Mouse (Mus musculus) kidney, postnatal 0 days (tissue): ENCODE results near the gene Exoc6. TPM values are rescaled to one million over a fixed set of nuclear protein-coding genes. Genes with fewer than 3 reads are reported as not detected.

Experiments
- ATAC-seq: fragments of 200-750 bp; cut with Nextera tagmentation; replicated peaks from 2 replicates; pipeline ENCODE4 v1.8.0; 2017; ENCODE audit warnings: low read depth, moderate number of reproducible peaks, moderate TSS enrichment, moderate library complexity; ENCODE audit not compliant: low FRiP score
- DNase-seq: peaks from one replicate; pipeline ENCODE4 v3.0.0-alpha.2; 2016; ENCODE audit warnings: low spot score
- H3K27ac ChIP-seq: fragments of 300-500 bp; sonication (generic); 2 replicates; pipeline ENCODE4 v1.5.1; 2014; ENCODE audit warnings: mild to moderate bottlenecking
- H3K27me3 ChIP-seq: fragments of 300-500 bp; sonication (generic); 2 replicates; pipeline ENCODE4 v1.6.1; 2014; ENCODE audit warnings: low read length, mixed read lengths; ENCODE audit not compliant: insufficient read depth
- H3K36me3 ChIP-seq: fragments of 300-500 bp; sonication (generic); 2 replicates; pipeline ENCODE4 v1.6.1; 2014; ENCODE audit warnings: low read length, mixed read lengths; ENCODE audit not compliant: insufficient read depth
- H3K4me1 ChIP-seq: fragments of 300-500 bp; sonication (generic); replicated peaks from 2 replicates; pipeline ENCODE4 v1.6.1; 2014; ENCODE audit warnings: antibody characterized with exemption, low read length, mixed read lengths; ENCODE audit not compliant: insufficient read depth
- H3K4me2 ChIP-seq: fragments of 300-500 bp; sonication (generic); 2 replicates; pipeline ENCODE4 v1.6.1; 2014; ENCODE audit warnings: mild to moderate bottlenecking, low read length, moderate library complexity, mixed read lengths
- H3K4me3 ChIP-seq: fragments of 300-500 bp; sonication (generic); replicated peaks from 2 replicates; pipeline ENCODE4 v1.5.1; 2014; ENCODE audit warnings: low read depth, low read length
- H3K9ac ChIP-seq: fragments of 300-500 bp; sonication (generic); 2 replicates; pipeline ENCODE4 v1.6.1; 2014; ENCODE audit warnings: low read depth, low read length
- H3K9me3 ChIP-seq: fragments of 300-500 bp; sonication (generic); replicated peaks from 2 replicates; pipeline ENCODE4 v1.6.1; 2016; ENCODE audit warnings: low read length, inconsistent platforms, mixed read lengths
- CTCF ChIP-seq: IDR thresholded peaks from 2 replicates; pipeline ENCODE4 v1.5.1; 2016; ENCODE audit warnings: antibody characterized with exemption, low read depth, mild to moderate bottlenecking, moderate library complexity
- WGBS: fragments of 180-500 bp; shearing (Covaris S2); extraction: QIAGEN DNeasy Blood & Tissue Kit; methylation state at CpG from one replicate; pipeline ENCODE4 v1.1.7; 2014; 5-methylcytosine and 5-hydroxymethylcytosine counted together
- polyA plus RNA-seq: library from polyadenylated mRNA; unstranded; fragments of >200 nt; fragmentation: Nextera tagmentation; extraction: Ambion mirVana; gene quantifications from 2 replicates; pipeline ENCODE4 v1.2.1, GENCODE M21; 2015

The Exoc6 gene
- polyA plus RNA-seq, 1 experiment from 2014 or later: 28.1 TPM

DNA sequence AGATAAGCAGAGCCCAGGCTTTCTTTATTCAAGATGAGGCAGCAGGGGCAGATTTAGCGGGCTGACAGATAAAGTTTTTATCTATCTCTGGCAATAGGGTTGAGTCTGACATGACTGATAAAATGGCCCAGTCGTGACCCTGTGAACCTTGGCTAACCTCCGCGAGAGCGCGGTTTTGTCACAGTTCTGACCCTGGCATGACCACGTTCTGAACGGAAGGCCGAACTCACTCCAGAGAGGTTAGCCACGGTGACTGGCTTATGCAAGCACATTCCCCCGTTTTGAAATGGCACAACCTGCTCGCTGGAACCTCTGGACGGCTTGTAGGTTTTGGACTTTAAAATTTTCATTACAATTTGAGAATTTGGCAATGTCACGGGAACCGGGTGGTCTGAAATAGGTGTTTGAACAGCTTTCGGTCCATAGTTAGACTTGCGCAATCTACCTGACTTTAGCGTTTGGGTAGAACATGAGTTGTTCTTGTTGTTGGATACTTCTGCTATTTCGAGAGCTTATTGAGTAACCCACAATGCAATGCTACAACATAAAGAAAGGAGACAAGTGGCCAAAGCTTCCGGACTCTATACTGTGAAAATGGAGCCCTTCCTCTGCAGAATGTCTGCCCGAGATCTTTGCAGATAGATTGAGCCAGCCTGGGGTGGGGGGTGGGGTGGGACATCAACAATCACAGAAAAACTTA lies 152.3 kb downstream of the Exoc6 start:
- no peak for DNase-seq
- H3K9me3 ChIP-seq: no peaks in the 10 kb centered on the region
- no peak overlapping the region for H3K9ac ChIP-seq
- TF ChIP-seq CTCF: no peak
- no peak overlapping the region for H3K27ac ChIP-seq
- ATAC-seq: no peak
- 57% methylated on average over 21 of the region's 21 CpGs for WGBS
- H3K4me1 ChIP-seq: peaks cover 7% of the 10 kb centered on the region; the same call in 1 of the 2 replicates
- no peak overlapping the region for H3K4me2 ChIP-seq
- H3K27me3 ChIP-seq: peaks cover 50% of the 10 kb centered on the region
- H3K36me3 ChIP-seq: no peaks in the 10 kb centered on the region
- H3K4me3 ChIP-seq: no peak overlapping the region

DNA sequence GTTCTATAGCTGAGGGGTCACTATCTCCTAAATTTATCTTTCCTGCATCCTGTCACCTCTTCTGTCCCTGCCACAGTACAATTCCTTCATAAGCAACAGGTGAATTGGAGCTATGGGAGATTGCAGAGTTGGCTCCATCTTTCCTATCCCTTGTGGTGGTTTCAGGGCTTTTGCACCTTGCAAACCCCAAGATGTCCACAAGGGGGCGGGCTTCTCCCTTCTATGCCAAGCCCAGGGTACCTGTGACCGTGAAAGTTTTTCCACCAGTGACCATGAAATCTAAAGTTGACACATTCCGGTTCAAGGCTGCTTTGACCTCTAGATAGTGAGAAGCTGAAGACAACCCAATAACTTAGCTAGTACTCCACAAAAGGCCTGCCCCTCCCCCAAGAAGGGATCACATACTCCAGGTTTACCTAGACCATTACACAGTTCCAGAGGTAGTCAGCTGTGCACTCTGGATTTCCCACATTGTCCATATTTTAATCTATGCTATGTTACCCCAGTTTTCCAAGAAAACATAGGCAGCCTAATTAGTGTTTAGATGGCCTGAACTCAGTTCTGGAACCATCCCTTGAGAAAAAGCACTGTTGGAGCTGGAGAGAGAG lies 153.8 kb downstream of the Exoc6 start:
- H3K9me3 ChIP-seq: no peaks in the 10 kb centered on the region
- H3K27me3 ChIP-seq: peaks cover 35% of the 10 kb centered on the region
- TF ChIP-seq CTCF: peak; percentile 96
- H3K9ac ChIP-seq: no peak overlapping the region
- WGBS: 2% methylated on average over 3 of the region's 3 CpGs
- H3K4me3 ChIP-seq: no peak overlapping the region
- DNase-seq (peak; percentile 75), ATAC-seq (peak; percentile 52)
- H3K4me1 ChIP-seq: no peaks in the 10 kb centered on the region
- no peak overlapping the region for H3K27ac ChIP-seq
- H3K36me3 ChIP-seq: no peaks in the 10 kb centered on the region
- H3K4me2 ChIP-seq: no peak overlapping the region

DNA sequence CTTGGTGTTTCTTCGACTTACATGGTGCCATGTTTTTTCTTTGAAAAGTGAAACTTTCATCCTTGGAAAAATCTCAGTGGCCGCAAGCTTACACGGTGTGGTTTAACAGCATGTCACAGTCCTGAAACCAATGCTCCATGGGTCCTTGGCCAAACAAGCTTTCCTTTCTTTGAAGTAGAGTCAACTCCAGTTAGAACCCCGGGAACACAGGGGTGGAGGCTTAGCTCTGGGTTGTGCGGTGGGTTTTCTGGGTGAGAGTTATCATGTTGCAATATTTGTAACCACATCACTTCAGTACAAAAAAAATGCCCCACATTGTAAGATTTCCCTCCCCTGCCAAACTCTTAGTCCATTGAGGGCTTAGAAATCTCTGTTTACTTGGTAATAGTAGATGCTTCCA lies 155.5 kb downstream of the Exoc6 start:
- H3K27ac ChIP-seq: no peak overlapping the region
- 78% methylated on average over 5 of the region's 5 CpGs for WGBS

DNA sequence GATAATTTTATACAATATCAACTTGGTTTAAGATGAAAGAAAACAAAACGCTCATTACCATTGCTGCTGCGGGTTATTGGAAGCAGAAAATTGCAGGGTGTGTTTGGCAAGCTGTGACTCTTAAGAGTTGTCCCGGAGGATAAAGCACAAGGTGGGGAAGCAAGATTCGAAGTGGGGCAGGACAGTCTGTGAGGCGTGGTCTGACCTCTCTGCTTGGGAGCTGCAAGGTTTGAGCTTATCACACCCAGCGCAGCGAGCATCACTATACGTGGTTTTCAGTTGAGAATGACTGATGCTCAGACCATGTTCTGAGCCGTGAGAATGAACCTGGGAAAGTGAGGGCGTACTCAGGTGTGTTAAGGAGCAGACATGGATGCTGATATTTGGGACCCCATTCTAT lies 164.5 kb downstream of the Exoc6 start:
- H3K36me3 ChIP-seq: no peaks in the 10 kb centered on the region
- no peak for DNase-seq
- WGBS: 71% methylated on average over 10 of the region's 10 CpGs
- no peak overlapping the region for H3K27ac ChIP-seq
- H3K9me3 ChIP-seq: no peaks in the 10 kb centered on the region
- no peak overlapping the region for H3K9ac ChIP-seq
- H3K4me3 ChIP-seq: no peak overlapping the region
- no peaks in the 10 kb centered on the region for H3K4me1 ChIP-seq
- no peak for TF ChIP-seq CTCF
- no peak overlapping the region for H3K4me2 ChIP-seq
- no peaks in the 10 kb centered on the region for H3K27me3 ChIP-seq
- no peak for ATAC-seq

More for the DNA sequence above, 155.5 kb downstream of the Exoc6 start:
- no peak for DNase-seq
- Histone ChIP-seq H3K36me3 (no peaks in the 10 kb centered on the region), H3K4me3 (no peak overlapping the region), H3K4me2 (no peak overlapping the region), H3K9me3 (no peaks in the 10 kb centered on the region), H3K9ac (no peak overlapping the region), H3K4me1 (no peaks in the 10 kb centered on the region), H3K27me3 (peaks cover 18% of the 10 kb centered on the region)
- TF ChIP-seq CTCF: no peak
- no peak for ATAC-seq

DNA sequence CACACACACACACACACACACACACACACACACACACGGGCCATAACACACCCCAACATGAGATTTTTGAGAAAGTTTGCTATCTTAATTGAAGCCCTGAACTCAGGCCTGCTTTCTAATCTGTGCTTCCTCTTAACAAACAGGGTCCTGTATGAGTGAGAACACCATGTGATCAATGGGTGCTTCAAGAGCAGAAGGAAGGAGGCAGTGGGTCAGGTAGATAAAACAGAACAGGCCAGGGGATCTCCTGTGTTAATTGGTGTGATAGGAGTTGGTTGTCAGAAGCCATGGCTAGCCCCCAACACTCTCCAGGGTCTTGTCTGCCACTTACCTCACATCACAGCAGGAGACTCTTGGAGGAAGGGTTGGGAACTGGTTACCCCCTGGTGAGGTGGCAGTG lies 165.8 kb downstream of the Exoc6 start:
- no peak overlapping the region for H3K4me2 ChIP-seq
- no peak overlapping the region for H3K9ac ChIP-seq
- no peaks in the 10 kb centered on the region for H3K36me3 ChIP-seq
- H3K4me3 ChIP-seq: no peak overlapping the region
- ATAC-seq (no peak), DNase-seq (no peak)
- WGBS: 63% methylated on average over 1 of the region's 1 CpGs
- no peaks in the 10 kb centered on the region for H3K27me3 ChIP-seq
- H3K27ac ChIP-seq: no peak overlapping the region
- TF ChIP-seq CTCF: no peak
- H3K4me1 ChIP-seq: no peaks in the 10 kb centered on the region
- H3K9me3 ChIP-seq: no peaks in the 10 kb centered on the region

DNA sequence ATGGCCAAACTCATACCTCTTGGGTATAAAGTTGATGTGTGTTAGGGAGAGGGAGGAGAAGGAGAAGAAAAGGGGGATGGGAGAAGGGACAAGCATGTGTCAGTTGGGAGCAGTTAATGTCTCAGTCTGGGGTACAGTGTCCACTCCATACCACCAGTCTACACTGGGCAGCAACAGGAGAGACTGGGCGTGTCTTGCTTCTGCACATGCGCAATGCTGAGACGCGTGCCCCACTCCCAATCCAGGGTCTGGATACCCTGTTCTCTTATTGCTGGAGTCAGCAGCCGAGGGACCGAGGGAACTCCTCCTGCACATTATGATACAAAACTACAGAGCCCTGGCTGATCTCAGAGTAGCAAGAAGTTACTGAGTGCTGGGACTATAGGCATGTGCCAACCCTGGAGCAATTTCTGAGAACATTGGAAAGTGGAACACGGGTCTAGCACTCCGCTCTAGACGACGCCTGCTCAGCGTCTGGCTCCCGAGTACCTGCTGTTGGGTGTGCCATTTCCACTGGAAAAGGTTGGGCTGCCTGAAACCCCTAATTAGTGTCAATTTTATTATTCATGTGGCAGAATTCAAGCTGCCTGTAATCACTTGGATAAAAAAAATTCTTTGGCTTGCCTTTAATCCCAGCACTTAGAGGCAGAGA lies 166.4 kb downstream of the Exoc6 start:
- DNase-seq: no peak
- no peaks in the 10 kb centered on the region for H3K4me1 ChIP-seq
- no peak overlapping the region for H3K9ac ChIP-seq
- H3K4me3 ChIP-seq: no peak overlapping the region
- no peaks in the 10 kb centered on the region for H3K36me3 ChIP-seq
- H3K9me3 ChIP-seq: no peaks in the 10 kb centered on the region
- WGBS: 88% methylated on average over 12 of the region's 12 CpGs
- no peaks in the 10 kb centered on the region for H3K27me3 ChIP-seq
- H3K27ac ChIP-seq: no peak overlapping the region
- no peak for TF ChIP-seq CTCF
- no peak for ATAC-seq
- H3K4me2 ChIP-seq: no peak overlapping the region
